Mouse (Mus musculus) forebrain, embryonic 11.5 days (tissue): ENCODE measurements around the gene Sfxn1. TPM values are rescaled to one million over a fixed set of nuclear protein-coding genes. Genes with fewer than 3 reads are reported as not detected.

Experiments used
- ATAC-seq: fragments of 200-750 bp; cut with Nextera tagmentation; replicated peaks from 2 replicates; pipeline ENCODE4 v1.8.0; 2017; ENCODE audit warnings: moderate TSS enrichment; ENCODE audit not compliant: low FRiP score
- DNase-seq: peaks from one replicate; pipeline ENCODE4 v3.0.0-alpha.2; 2017; ENCODE audit warnings: low spot score
- H3K27ac ChIP-seq: fragments of 300-500 bp; sonication (generic); 2 replicates; pipeline ENCODE4 v1.5.1; 2014; ENCODE audit warnings: low read depth, low read length
- H3K27me3 ChIP-seq: fragments of 300-500 bp; sonication (generic); 2 replicates; pipeline ENCODE4 v1.6.1; 2014; ENCODE audit warnings: mild to moderate bottlenecking, low read length, mixed read lengths; ENCODE audit not compliant: control insufficient read depth, insufficient read depth
- H3K36me3 ChIP-seq: fragments of 300-500 bp; sonication (generic); 2 replicates; pipeline ENCODE4 v1.6.1; 2014; ENCODE audit warnings: mild to moderate bottlenecking, low read length, moderate library complexity, mixed read lengths; ENCODE audit not compliant: control insufficient read depth, insufficient read depth
- H3K4me1 ChIP-seq: fragments of 300-500 bp; sonication (generic); replicated peaks from 2 replicates; pipeline ENCODE4 v1.6.1; 2014; ENCODE audit warnings: low read length, mixed read lengths; ENCODE audit not compliant: control insufficient read depth, insufficient read depth
- H3K4me2 ChIP-seq: fragments of 300-500 bp; sonication (generic); 2 replicates; pipeline ENCODE4 v1.6.1; 2014; ENCODE audit warnings: low read depth, mild to moderate bottlenecking, low read length, moderate library complexity, mixed read lengths; ENCODE audit not compliant: severe bottlenecking
- H3K4me3 ChIP-seq: fragments of 300-500 bp; sonication (generic); 2 replicates; pipeline ENCODE4 v1.5.1; 2014; ENCODE audit warnings: low read depth, low read length
- H3K9ac ChIP-seq: fragments of 300-500 bp; sonication (generic); 2 replicates; pipeline ENCODE4 v1.6.1; 2014; ENCODE audit warnings: low read length
- H3K9me3 ChIP-seq: fragments of 300-500 bp; sonication (generic); 2 replicates; pipeline ENCODE4 v1.6.1; 2016; ENCODE audit warnings: low read length, mixed read lengths; ENCODE audit not compliant: control insufficient read depth
- WGBS: fragments of 180-500 bp; shearing (Covaris S2); extraction: QIAGEN DNeasy Blood & Tissue Kit; methylation state at CpG from one replicate; pipeline ENCODE4 v1.1.7; 2014; 5-methylcytosine and 5-hydroxymethylcytosine counted together
- polyA plus RNA-seq: library from polyadenylated mRNA; unstranded; fragments of >200 nt; fragmentation: Nextera tagmentation; extraction: Ambion mirVana; gene quantifications from 2 replicates; pipeline ENCODE4 v1.2.1, GENCODE M21; 2014

Sfxn1 gene
- polyA plus RNA-seq, 1 experiment from 2014 or later: 94.5 TPM

DNA sequence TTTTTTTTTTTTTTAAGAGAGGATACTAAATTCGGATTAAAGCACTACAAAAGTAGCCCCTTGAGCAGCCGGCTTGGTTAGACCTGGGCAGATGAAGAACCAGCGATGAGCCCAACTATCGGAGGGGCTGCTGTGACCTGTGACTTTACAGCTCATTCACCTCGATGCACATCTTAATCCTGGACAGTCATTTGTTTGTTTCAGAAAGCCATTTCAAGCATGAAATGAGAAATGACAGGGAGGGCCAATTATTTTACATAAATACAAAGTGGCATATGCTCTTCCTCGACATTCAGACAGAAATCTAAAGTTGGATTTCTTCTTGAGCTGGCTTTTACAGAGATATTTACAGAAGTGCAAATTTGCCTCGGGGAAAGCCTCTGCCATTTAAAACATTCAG lies 20.0 kb upstream of the Sfxn1 start:
- 40% methylated on average over 7 of the region's 7 CpGs for WGBS
- ATAC-seq: no peak

DNA sequence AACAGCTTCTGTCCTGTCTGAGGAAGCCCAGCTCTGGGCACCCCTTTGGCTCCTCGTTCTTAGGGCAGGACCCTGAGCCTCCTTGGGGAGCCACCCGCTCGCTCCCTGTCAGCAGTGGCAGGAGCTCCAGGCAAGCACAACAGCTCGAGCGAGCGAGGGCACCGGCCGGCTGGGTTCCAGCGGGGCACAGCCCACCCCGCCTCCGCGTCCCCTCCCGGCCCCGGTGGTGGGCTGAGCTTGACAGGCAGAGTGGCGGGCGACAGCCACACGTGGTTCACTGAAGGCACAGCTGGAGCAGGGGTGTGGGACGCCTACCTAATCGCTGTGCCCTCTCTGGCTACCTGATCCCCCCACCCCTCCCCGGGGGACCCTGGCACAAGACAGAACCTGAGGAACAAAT lies 16.7 kb upstream of the Sfxn1 start:
- peak; percentile 73 for DNase-seq
- no peaks in the 10 kb centered on the region for H3K36me3 ChIP-seq
- no peaks in the 10 kb centered on the region; the same call in 1 of the 2 replicates for H3K4me1 ChIP-seq
- H3K27me3 ChIP-seq: peaks cover 14% of the 10 kb centered on the region
- WGBS: 1% methylated on average over 20 of the region's 20 CpGs
- no peaks in the 10 kb centered on the region for H3K9me3 ChIP-seq
- peak overlapping the region; percentile 41; the same call in 1 of the 2 replicates for H3K9ac ChIP-seq
- H3K4me2 ChIP-seq: peak overlapping the region; percentile 97
- H3K27ac ChIP-seq: no peak overlapping the region
- H3K4me3 ChIP-seq: peak overlapping the region; percentile 45
- ATAC-seq: peak; percentile 58; the same call in 1 of the 2 replicates

More for the DNA sequence above, 20.0 kb upstream of the Sfxn1 start:
- H3K4me2 ChIP-seq: no peak overlapping the region
- no peaks in the 10 kb centered on the region; the same call in 1 of the 2 replicates for H3K4me1 ChIP-seq
- H3K4me3 ChIP-seq: no peak overlapping the region
- H3K27ac ChIP-seq: no peak overlapping the region
- no peaks in the 10 kb centered on the region for H3K9me3 ChIP-seq
- peaks cover 14% of the 10 kb centered on the region for H3K27me3 ChIP-seq
- no peak for DNase-seq
- no peak overlapping the region for H3K9ac ChIP-seq
- no peaks in the 10 kb centered on the region for H3K36me3 ChIP-seq

GRCm38 (mm10) chr13:54055448-54055861 lies 16.2 kb upstream of the Sfxn1 start, which contains the start of gene Drd1:
Gene Drd1, minus strand, starts transcription at chr13:54055705.
- Histone ChIP-seq H3K4me1 (no peaks in the 10 kb centered on the region; the same call in 1 of the 2 replicates), H3K4me3 (peak within 1 kb of the TSS; percentile 45), H3K9me3 (no peaks in the 10 kb centered on the region), H3K27me3 (peaks cover 14% of the 10 kb centered on the region), H3K27ac (no peak within 1 kb of the TSS), H3K36me3 (no peaks in the 10 kb centered on the region), H3K9ac (peak within 1 kb of the TSS; percentile 41; the same call in 1 of the 2 replicates), H3K4me2 (peak within 1 kb of the TSS; percentile 97)
- ATAC-seq (peak; percentile 58), DNase-seq (peak; percentile 88)
- WGBS: 1% methylated on average over 31 of the region's 31 CpGs

DNA sequence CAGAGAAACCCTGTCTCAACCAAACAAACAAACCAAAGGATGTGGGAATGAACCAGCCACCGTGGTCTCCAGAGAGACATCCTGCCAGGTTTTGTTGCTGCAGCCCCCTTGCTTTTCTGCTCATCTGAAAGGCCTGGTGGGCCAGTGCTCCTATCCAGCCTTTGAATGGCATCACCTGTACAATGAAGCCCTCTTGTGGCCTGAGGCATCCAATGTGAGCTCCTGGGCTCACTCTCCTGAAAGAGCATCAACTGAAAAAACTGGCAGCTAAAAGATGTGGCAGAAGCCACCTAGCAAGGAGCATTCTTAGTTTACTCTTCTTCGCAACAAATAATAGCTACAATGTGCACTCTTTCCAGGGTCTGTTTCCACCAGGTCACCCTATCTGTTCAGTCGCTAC lies 9.6 kb upstream of the Sfxn1 start:
- 84% methylated on average over 3 of the region's 3 CpGs for WGBS
- H3K4me2 ChIP-seq: no peak overlapping the region
- H3K4me3 ChIP-seq: no peak overlapping the region
- no peaks in the 10 kb centered on the region for H3K4me1 ChIP-seq
- ATAC-seq (no peak), DNase-seq (peak; percentile 28)
- H3K27me3 ChIP-seq: no peaks in the 10 kb centered on the region
- H3K27ac ChIP-seq: no peak overlapping the region
- H3K9me3 ChIP-seq: no peaks in the 10 kb centered on the region
- H3K9ac ChIP-seq: no peak overlapping the region
- H3K36me3 ChIP-seq: no peaks in the 10 kb centered on the region

DNA sequence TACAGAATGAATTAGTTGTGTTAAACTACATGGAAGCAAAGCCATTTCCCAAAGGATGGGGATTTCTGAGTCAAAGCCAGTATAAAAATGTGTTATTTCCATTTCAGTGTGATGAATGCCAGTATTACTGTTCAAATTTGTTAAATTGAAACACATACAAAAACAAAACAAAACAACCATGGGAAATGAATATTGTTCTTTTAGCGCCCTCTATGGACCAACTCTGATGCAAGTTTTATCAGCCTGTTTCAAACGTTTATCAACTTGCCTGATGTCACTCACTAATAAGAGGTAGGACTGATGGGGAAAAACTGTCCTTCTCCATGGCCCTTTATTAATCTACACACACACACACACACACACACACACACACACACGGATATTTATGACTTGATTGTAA lies 8.4 kb upstream of the Sfxn1 start:
- no peaks in the 10 kb centered on the region for H3K36me3 ChIP-seq
- no peaks in the 10 kb centered on the region for H3K27me3 ChIP-seq
- ATAC-seq (no peak), DNase-seq (no peak)
- no peak overlapping the region for H3K4me3 ChIP-seq
- H3K9me3 ChIP-seq: no peaks in the 10 kb centered on the region
- no peak overlapping the region for H3K27ac ChIP-seq
- WGBS: 6% methylated on average over 3 of the region's 3 CpGs
- no peak overlapping the region for H3K9ac ChIP-seq
- no peak overlapping the region for H3K4me2 ChIP-seq
- H3K4me1 ChIP-seq: no peaks in the 10 kb centered on the region; the same call in 1 of the 2 replicates

DNA sequence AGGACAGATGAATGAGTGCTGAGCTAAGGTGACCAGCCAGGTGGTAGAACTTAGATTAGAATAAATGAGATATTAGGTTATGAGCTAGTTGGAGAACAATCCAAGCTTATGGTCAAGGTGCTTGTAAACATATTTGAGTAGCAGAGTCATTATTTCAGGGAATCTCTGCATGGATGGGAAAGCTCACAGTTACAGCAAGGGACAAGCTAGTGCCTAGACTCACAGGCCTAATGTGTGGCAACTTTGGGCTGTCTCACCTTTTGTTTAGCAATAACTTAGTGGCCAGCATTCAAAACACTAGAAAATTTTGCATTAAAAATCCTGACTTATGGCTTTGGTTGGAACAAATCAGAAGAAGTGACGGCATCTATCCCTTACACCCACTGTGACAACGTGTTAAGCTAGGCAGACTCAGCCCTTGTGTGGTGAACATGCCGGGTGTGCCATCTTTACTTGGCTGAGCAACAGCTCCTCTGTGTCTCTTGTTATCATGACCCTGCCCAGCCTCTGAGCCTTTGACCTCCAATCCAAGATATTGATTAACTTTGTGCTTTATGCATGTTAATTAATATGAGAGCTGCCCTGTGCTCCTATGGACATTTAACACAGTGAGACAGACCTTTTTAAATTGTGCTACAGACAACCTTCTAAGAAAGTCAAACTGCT lies 5.5 kb upstream of the Sfxn1 start:
- WGBS: 94% methylated on average over 3 of the region's 3 CpGs

GRCm38 (mm10) chr13:54067617-54068166 lies 4.0 kb upstream of the Sfxn1 start:
- Histone ChIP-seq H3K27me3 (no peaks in the 10 kb centered on the region), H3K9me3 (no peaks in the 10 kb centered on the region), H3K36me3 (no peaks in the 10 kb centered on the region), H3K9ac (no peak overlapping the region), H3K4me2 (no peak overlapping the region), H3K4me1 (no peaks in the 10 kb centered on the region; the same call in 1 of the 2 replicates), H3K4me3 (no peak overlapping the region), H3K27ac (0 out of 2 replicates have a peak overlapping the region, but pooled peaks have one; percentile 42)
- ATAC-seq (no peak; the same call in 1 of the 2 replicates), DNase-seq (no peak)
- WGBS: 4% methylated on average over 6 of the region's 6 CpGs

More for the DNA sequence above, 5.5 kb upstream of the Sfxn1 start:
- H3K27me3 ChIP-seq: no peaks in the 10 kb centered on the region
- H3K4me2 ChIP-seq: no peak overlapping the region
- no peak overlapping the region for H3K4me3 ChIP-seq
- H3K27ac ChIP-seq: no peak overlapping the region
- DNase-seq: no peak
- no peaks in the 10 kb centered on the region for H3K9me3 ChIP-seq
- no peaks in the 10 kb centered on the region for H3K36me3 ChIP-seq
- no peak overlapping the region for H3K9ac ChIP-seq
- no peak for ATAC-seq
- H3K4me1 ChIP-seq: no peaks in the 10 kb centered on the region; the same call in 1 of the 2 replicates

DNA sequence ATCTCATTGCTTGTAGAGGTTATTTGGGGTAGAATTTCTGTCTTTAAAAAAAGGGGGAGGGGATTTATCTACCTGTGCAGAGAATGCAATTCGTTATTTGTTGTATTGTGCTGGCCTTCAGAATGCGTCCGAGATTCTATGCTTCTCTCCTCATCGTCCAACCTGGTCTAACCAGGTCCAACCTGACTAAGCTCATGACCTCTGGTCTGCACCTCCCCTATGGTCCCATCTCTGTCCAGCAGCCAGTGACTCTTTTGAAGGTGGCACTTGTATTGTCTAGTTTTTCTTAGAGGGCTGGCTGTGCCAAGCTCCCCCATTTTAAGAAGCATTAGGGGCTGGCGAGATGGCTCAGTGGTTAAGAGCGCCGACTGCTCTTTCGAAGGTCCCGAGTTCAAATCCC lies 658 bp upstream of the Sfxn1 start:
- H3K9ac ChIP-seq: no peak overlapping the region
- no peaks in the 10 kb centered on the region for H3K9me3 ChIP-seq
- no peak overlapping the region for H3K4me2 ChIP-seq
- WGBS: 96% methylated on average over 9 of the region's 9 CpGs
- no peak for ATAC-seq
- no peak for DNase-seq
- H3K36me3 ChIP-seq: no peaks in the 10 kb centered on the region; the same call in 1 of the 2 replicates
- H3K4me3 ChIP-seq: no peak overlapping the region
- no peak overlapping the region for H3K27ac ChIP-seq
- no peaks in the 10 kb centered on the region for H3K27me3 ChIP-seq
- no peaks in the 10 kb centered on the region; the same call in 1 of the 2 replicates for H3K4me1 ChIP-seq
